Mouse (Mus musculus) central nervous system, embryonic 18 days (tissue): ENCODE measurements around the gene Emilin3. TPM values are rescaled to one million over a fixed set of nuclear protein-coding genes. Genes with fewer than 3 reads are reported as not detected.

Experiments
- polyA plus RNA-seq: library from polyadenylated mRNA; depleted of rRNA; stranded (reverse); fragments of >200 nt; gene quantifications from 2 replicates; pipeline ENCODE4 v1.2.3, GENCODE M21; 2012; rRNA removed

Emilin3 gene
- polyA plus RNA-seq = 0.48 and 1.6 TPM in 2 replicates

GRCm38 (mm10) chr2:160912231-160912671, at the start of gene Emilin3:
TSS of gene Emilin3 (minus strand) at chr2:160912328.

GRCm38 (mm10) chr2:160880453-160881195, 31.5 kb downstream of the Emilin3 start, which contains the start of gene Lpin3:
TSS of gene Lpin3 (plus strand) at chr2:160880670.

GRCm38 (mm10) chr2:160872890-160873382, 39.2 kb downstream of the Emilin3 start, which contains the start of gene Zhx3:
TSS of gene Zhx3 (minus strand) at chr2:160872998.

Other genes with a start within 250 kb of the Emilin3 start
- 128 and 138 TPM in 2 replicates for gene Plcg1, start 181.0 kb downstream of the Emilin3 start, polyA plus RNA-seq
- gene Zhx3, start 39.3 kb downstream of the Emilin3 start, polyA plus RNA-seq = 12.0 and 12.2 TPM in 2 replicates
- gene Lpin3, start 31.7 kb downstream of the Emilin3 start, polyA plus RNA-seq = 0.28 and 0.53 TPM in 2 replicates
- 30.0 and 33.6 TPM in 2 replicates for gene Chd6, start 196.7 kb upstream of the Emilin3 start, polyA plus RNA-seq